Mouse (Mus musculus): Measurements from ENCODE around the gene Crygn.

DNA sequence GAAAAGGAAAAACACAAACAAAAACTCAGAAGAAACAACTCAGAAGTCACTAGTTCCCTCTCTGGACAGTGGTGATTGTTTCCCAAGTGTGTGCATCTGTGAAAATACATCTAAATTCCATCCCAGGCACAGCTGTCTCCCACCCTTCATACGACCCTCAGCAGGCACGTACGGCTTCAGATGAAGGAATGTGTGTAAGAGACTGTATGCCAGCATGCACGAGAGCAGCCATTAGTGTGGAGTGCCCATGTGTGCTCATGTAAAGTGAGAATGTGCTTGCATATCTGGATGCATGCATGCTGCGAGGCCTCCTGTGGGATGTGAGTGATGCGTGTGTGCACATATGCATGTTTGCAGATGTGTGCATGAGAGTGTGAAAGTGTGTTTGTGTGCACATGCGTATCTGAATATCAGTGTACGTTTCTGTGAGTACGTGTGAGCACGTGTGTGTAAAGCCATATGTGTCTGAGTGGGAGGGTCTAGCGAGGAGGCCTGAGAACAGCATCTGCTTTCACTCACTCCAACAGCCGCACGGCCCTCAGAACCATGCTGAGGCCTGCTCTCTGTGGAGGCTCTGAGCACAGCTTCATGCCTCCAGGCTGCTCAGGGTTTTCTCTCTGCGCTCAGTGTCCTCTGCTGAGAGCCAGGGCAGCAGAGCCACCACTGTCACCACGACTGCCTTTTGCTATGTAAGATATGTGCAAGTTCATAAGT lies 16.5 kb downstream of the Crygn start:
- TF ChIP-seq ZNF384 (IDR thresholded peaks at IDR 0.05; ENCODE audit: low read depth, low read length) (no peak), HCFC1 (IDR thresholded peaks at IDR 0.05; ENCODE audit: borderline replicate concordance, insufficient read depth, low read length) (no peak)

Data from ES-E14 (cell line).